7 mouse cellular contexts compared by ENCODE assay signal in genomic region chr1:14504767-14505343, GRCm38 (mm10).
DNase-seq lines count a peak whose midpoint lies in the region; ATAC-seq and TF ChIP-seq lines count a peak whose summit lies in the region.

No protein-coding gene starts in this region.

- 3% methylated on average over 12 of the region's 12 CpGs for WGBS in liver, embryonic 11.5 days
- 5% methylated on average over 11 of the region's 12 CpGs for WGBS in liver, postnatal 0 days (ENCODE audit: insufficient replicate concordance)
- 4% methylated on average over 12 of the region's 12 CpGs for WGBS in embryonic facial prominence, embryonic 12.5 days
- WGBS in hindbrain, embryonic 13.5 days: 2% methylated on average over 12 of the region's 12 CpGs
- WGBS in neural tube, embryonic 13.5 days: 4% methylated on average over 12 of the region's 12 CpGs

- no peak for TF ChIP-seq EP300 in liver, postnatal 0 days (IDR thresholded peaks at IDR 0.05; ENCODE audit: low read depth)

- ATAC-seq in liver, embryonic 11.5 days (replicated peaks; ENCODE audit: low FRiP score): no peak
- no peak for ATAC-seq in liver, postnatal 0 days
- no peak for ATAC-seq in embryonic facial prominence, embryonic 12.5 days (ENCODE audit: insufficient number of reproducible peaks, insufficient read depth, low FRiP score, low TSS enrichment)
- no peak for ATAC-seq in hindbrain, embryonic 13.5 days (ENCODE audit: low FRiP score)
- no peak for ATAC-seq in neural tube, embryonic 13.5 days (ENCODE audit: low read depth)

- H3K9ac ChIP-seq in liver, embryonic 11.5 days (ENCODE audit: low read depth, low read length): no peak overlapping the region
- H3K9ac ChIP-seq in liver, postnatal 0 days (replicated peaks): no peak overlapping the region
- H3K9ac ChIP-seq in embryonic facial prominence, embryonic 12.5 days: peak overlapping the region; percentile 37; the same call in 1 of the 2 replicates
- H3K9ac ChIP-seq in hindbrain, embryonic 13.5 days: no peak overlapping the region
- H3K9ac ChIP-seq in neural tube, embryonic 13.5 days: no peak overlapping the region

- no peak for TF ChIP-seq CTCF in liver, postnatal 0 days (IDR thresholded peaks at IDR 0.05; ENCODE audit: low read depth)

- H3K27me3 ChIP-seq in liver, embryonic 11.5 days (replicated peaks; ENCODE audit: control insufficient read depth, insufficient read depth, low read length): peaks cover 65% of the 10 kb centered on the region
- H3K27me3 ChIP-seq in liver, postnatal 0 days (ENCODE audit: insufficient read depth, low read length): peaks cover 64% of the 10 kb centered on the region
- peaks cover 12% of the 10 kb centered on the region; the same call in 1 of the 2 replicates for H3K27me3 ChIP-seq in embryonic facial prominence, embryonic 12.5 days
- peaks cover 73% of the 10 kb centered on the region for H3K27me3 ChIP-seq in hindbrain, embryonic 13.5 days
- peaks cover 78% of the 10 kb centered on the region for H3K27me3 ChIP-seq in neural tube, embryonic 13.5 days

- no peak overlapping the region for H3K27ac ChIP-seq in liver, embryonic 11.5 days (ENCODE audit: low read depth, low read length)
- no peak overlapping the region for H3K27ac ChIP-seq in liver, postnatal 0 days (ENCODE audit: low read depth)
- H3K27ac ChIP-seq in embryonic facial prominence, embryonic 12.5 days: peak overlapping the region; percentile 90
- H3K27ac ChIP-seq in hindbrain, embryonic 13.5 days: no peak overlapping the region
- no peak overlapping the region for H3K27ac ChIP-seq in neural tube, embryonic 13.5 days (replicated peaks)

- no peak overlapping the region for H3K4me3 ChIP-seq in liver, embryonic 11.5 days (ENCODE audit: low read depth, low read length)
- no peak overlapping the region for H3K4me3 ChIP-seq in liver, postnatal 0 days (ENCODE audit: low read depth, low read length)
- H3K4me3 ChIP-seq in embryonic facial prominence, embryonic 12.5 days: peak overlapping the region; percentile 32
- peak overlapping the region; percentile 9; the same call in 1 of the 2 replicates for H3K4me3 ChIP-seq in hindbrain, embryonic 13.5 days
- H3K4me3 ChIP-seq in neural tube, embryonic 13.5 days: no peak overlapping the region

- DNase-seq in liver, embryonic 11.5 days (ENCODE audit: low spot score): no peak
- DNase-seq in liver, postnatal 0 days: no peak
- DNase-seq in cerebellum, adult 9-10 months: no peak
- no peak for DNase-seq in frontal cortex, postnatal 14 days (ENCODE audit: low spot score in 2 of 2)

- H3K4me1 ChIP-seq in liver, embryonic 11.5 days (replicated peaks; ENCODE audit: control insufficient read depth, insufficient read depth, low read length): no peaks in the 10 kb centered on the region
- peaks cover 6% of the 10 kb centered on the region; the same call in 1 of the 2 replicates for H3K4me1 ChIP-seq in liver, postnatal 0 days (ENCODE audit: insufficient read depth)
- H3K4me1 ChIP-seq in embryonic facial prominence, embryonic 12.5 days: peaks cover 39% of the 10 kb centered on the region
- H3K4me1 ChIP-seq in hindbrain, embryonic 13.5 days (replicated peaks): peaks cover 21% of the 10 kb centered on the region
- peaks cover 26% of the 10 kb centered on the region for H3K4me1 ChIP-seq in neural tube, embryonic 13.5 days (replicated peaks)

- H3K9me3 ChIP-seq in liver, embryonic 11.5 days (ENCODE audit: control insufficient read depth, low read length): no peaks in the 10 kb centered on the region
- H3K9me3 ChIP-seq in liver, postnatal 0 days (ENCODE audit: low read length): no peaks in the 10 kb centered on the region
- H3K9me3 ChIP-seq in embryonic facial prominence, embryonic 12.5 days: no peaks in the 10 kb centered on the region
- H3K9me3 ChIP-seq in hindbrain, embryonic 13.5 days: no peaks in the 10 kb centered on the region
- no peaks in the 10 kb centered on the region for H3K9me3 ChIP-seq in neural tube, embryonic 13.5 days

- no peaks in the 10 kb centered on the region for H3K36me3 ChIP-seq in liver, embryonic 11.5 days (ENCODE audit: control insufficient read depth, insufficient read depth, low read length)
- H3K36me3 ChIP-seq in liver, postnatal 0 days (replicated peaks; ENCODE audit: insufficient read depth, low read length): no peaks in the 10 kb centered on the region
- no peaks in the 10 kb centered on the region for H3K36me3 ChIP-seq in embryonic facial prominence, embryonic 12.5 days
- no peaks in the 10 kb centered on the region for H3K36me3 ChIP-seq in hindbrain, embryonic 13.5 days
- H3K36me3 ChIP-seq in neural tube, embryonic 13.5 days: no peaks in the 10 kb centered on the region

- H3K4me2 ChIP-seq in liver, embryonic 11.5 days: peak overlapping the region; percentile 11; the same call in 1 of the 2 replicates
- no peak overlapping the region for H3K4me2 ChIP-seq in liver, postnatal 0 days (ENCODE audit: low read depth, low read length)
- peak overlapping the region; percentile 90 for H3K4me2 ChIP-seq in embryonic facial prominence, embryonic 12.5 days (replicated peaks)
- peak overlapping the region; percentile 33 for H3K4me2 ChIP-seq in hindbrain, embryonic 13.5 days
- peak overlapping the region; percentile 34 for H3K4me2 ChIP-seq in neural tube, embryonic 13.5 days

Comparison
In these comparisons a context has a peak if more than half of its experiments do, and no peak if none do; other contexts are left out.
1. H3K4me3 ChIP-seq: peak in embryonic facial prominence, embryonic 12.5 days (single experiment) and hindbrain, embryonic 13.5 days (single experiment); none in liver, embryonic 11.5 days (single experiment), liver, postnatal 0 days (single experiment) and neural tube, embryonic 13.5 days (single experiment).